Mouse (Mus musculus): Measurements from ENCODE around the gene Btbd6. TPM values are rescaled to one million over a fixed set of nuclear protein-coding genes. Genes with fewer than 3 reads are reported as not detected.

Gene Btbd6
- total RNA-seq, 2 experiments from 2014 or later: 67.9 to 68.5 TPM

Other genes with a start within 250 kb of the Btbd6 start
- 1 to 10 TPM; 9.7 to 10.0 TPM for gene Pld4, start 215.8 kb upstream of the Btbd6 start, total RNA-seq (2021)
- gene Ahnak2, start 173.8 kb upstream of the Btbd6 start, total RNA-seq (2021): 1 to 10 TPM; 5.8 to 6.6 TPM
- 10 to 100 TPM; 19.6 to 22.1 TPM for gene Clba1, start 167.5 kb upstream of the Btbd6 start, total RNA-seq (2021)
- gene Cdca4, start 147.1 kb upstream of the Btbd6 start, total RNA-seq (2021): 10 to 100 TPM; 10.8 to 12.9 TPM
- under 1 TPM in 1 of 2 experiments, not detected in 1; 0.14 TPM for gene Gpr132, start 108.3 kb upstream of the Btbd6 start, total RNA-seq (2021)
- 10 to 100 TPM; 53.4 to 58.9 TPM for gene Jag2, start 46.7 kb upstream of the Btbd6 start, total RNA-seq (2021)
- 10 to 100 TPM; 10.4 to 12.2 TPM for gene Nudt14, start 34.4 kb upstream of the Btbd6 start, total RNA-seq (2021)
- 10 to 100 TPM; 45.0 to 47.0 TPM for gene Brf1, start 24.2 kb downstream of the Btbd6 start, total RNA-seq (2021)
- gene Pacs2, start 38.0 kb downstream of the Btbd6 start, total RNA-seq (2021): 10 to 100 TPM; 58.7 to 60.8 TPM
- gene Tex22, start 98.0 kb downstream of the Btbd6 start, total RNA-seq (2021): under 1 TPM; 0.44 to 0.73 TPM
- gene Mta1, start 121.8 kb downstream of the Btbd6 start, total RNA-seq (2021): 10 to 100 TPM; 71.5 to 71.9 TPM
- 100 to 1,000 TPM; 142 to 162 TPM for gene Crip2, start 163.8 kb downstream of the Btbd6 start, total RNA-seq (2021)
- gene Crip1, start 169.8 kb downstream of the Btbd6 start, total RNA-seq (2021): 10 to 100 TPM; 14.3 to 15.9 TPM
- 1 to 10 TPM in 1 of 2 experiments, under 1 TPM in 1; 1.00 to 1.4 TPM for gene Tedc1, start 179.9 kb downstream of the Btbd6 start, total RNA-seq (2021)
- gene Tmem121, start 209.4 kb downstream of the Btbd6 start, total RNA-seq (2021): 10 to 100 TPM; 25.5 to 27.5 TPM